Mouse (Mus musculus): Measurements from ENCODE around the gene Pknox1. TPM values are rescaled to one million over a fixed set of nuclear protein-coding genes. Genes with fewer than 3 reads are reported as not detected.

Pknox1 gene
- polyA plus RNA-seq, 1 experiment from 2014 or later: 9.5 TPM

DNA sequence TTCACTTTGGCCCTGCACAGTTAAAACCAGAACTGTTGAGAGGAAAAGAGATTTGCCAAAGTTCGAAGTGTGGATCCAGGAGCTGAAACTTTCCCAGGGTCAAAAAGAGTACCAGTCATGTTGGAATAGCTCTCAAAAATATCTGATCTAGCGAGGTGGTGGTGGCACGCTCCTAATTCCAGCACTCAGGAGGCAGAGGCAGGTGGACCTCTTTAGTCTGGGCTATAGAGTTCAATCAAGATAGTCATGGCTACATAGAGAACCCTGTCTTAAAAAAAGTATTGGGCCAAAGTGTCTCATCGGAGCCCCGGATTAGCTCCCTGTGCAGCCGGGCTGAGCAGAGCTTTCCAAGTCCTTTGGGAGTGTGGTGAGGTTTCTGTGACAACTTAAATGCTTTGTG is 1.7 kb downstream of the Pknox1 start:
- H3K36me3 ChIP-seq (ENCODE audit: control insufficient read depth, insufficient read depth, low read length): no peaks in the 10 kb centered on the region
- no peak for ATAC-seq (ENCODE audit: low FRiP score, low TSS enrichment)
- H3K4me1 ChIP-seq (replicated peaks; ENCODE audit: control insufficient read depth, insufficient read depth): peaks cover 9% of the 10 kb centered on the region
- no peak overlapping the region for H3K27ac ChIP-seq (replicated peaks)
- H3K9ac ChIP-seq (ENCODE audit: low read length): peak overlapping the region; percentile 94; the same call in 1 of the 2 replicates
- H3K4me3 ChIP-seq (ENCODE audit: low read depth, low read length): peak overlapping the region; percentile 72
- no peaks in the 10 kb centered on the region for H3K9me3 ChIP-seq (ENCODE audit: control insufficient read depth, low read length)
- H3K4me2 ChIP-seq (replicated peaks; ENCODE audit: low read depth): peak overlapping the region; percentile 72
- no peaks in the 10 kb centered on the region for H3K27me3 ChIP-seq (ENCODE audit: control insufficient read depth, insufficient read depth, low read length)
- 64% methylated on average over 6 of the region's 6 CpGs for WGBS
- DNase-seq (ENCODE audit: low spot score): no peak
- TF ChIP-seq CTCF (IDR thresholded peaks at IDR 0.05; ENCODE audit: low read depth) (no peak), EP300 (optimal IDR thresholded peaks at IDR 0.05) (no peak)

DNA sequence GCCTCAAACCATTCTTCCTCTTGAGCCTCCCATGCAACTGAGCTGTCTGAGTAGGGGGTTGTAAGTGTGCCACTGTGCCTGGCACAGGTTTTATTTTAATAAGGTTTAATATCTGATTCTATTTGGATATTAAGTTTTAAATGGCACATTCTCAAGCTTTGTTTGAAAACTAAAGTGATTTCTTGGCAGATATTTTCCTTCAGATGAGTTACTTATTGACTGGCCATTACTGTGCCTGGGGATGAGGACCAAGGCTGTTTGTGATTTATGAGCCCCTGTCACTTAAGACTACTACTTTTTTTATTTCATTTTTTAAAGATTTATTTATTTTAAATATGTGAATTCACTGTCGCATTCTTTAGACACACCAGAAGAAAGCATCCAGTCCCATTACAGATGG is 5.2 kb downstream of the Pknox1 start:
- H3K27ac ChIP-seq (replicated peaks): no peak overlapping the region
- ATAC-seq (ENCODE audit: low FRiP score, low TSS enrichment): no peak
- H3K9me3 ChIP-seq (ENCODE audit: control insufficient read depth, low read length): no peaks in the 10 kb centered on the region
- no peak overlapping the region for H3K4me2 ChIP-seq (replicated peaks; ENCODE audit: low read depth)
- TF ChIP-seq EP300 (optimal IDR thresholded peaks at IDR 0.05) (no peak), CTCF (IDR thresholded peaks at IDR 0.05; ENCODE audit: low read depth) (no peak)
- no peak for DNase-seq (ENCODE audit: low spot score)
- H3K9ac ChIP-seq (ENCODE audit: low read length): no peak overlapping the region
- H3K27me3 ChIP-seq (ENCODE audit: control insufficient read depth, insufficient read depth, low read length): no peaks in the 10 kb centered on the region
- 76% methylated on average over 1 of the region's 1 CpGs for WGBS
- no peak overlapping the region for H3K4me3 ChIP-seq (ENCODE audit: low read depth, low read length)
- peaks cover 7% of the 10 kb centered on the region for H3K4me1 ChIP-seq (replicated peaks; ENCODE audit: control insufficient read depth, insufficient read depth)
- no peaks in the 10 kb centered on the region for H3K36me3 ChIP-seq (ENCODE audit: control insufficient read depth, insufficient read depth, low read length)

DNA sequence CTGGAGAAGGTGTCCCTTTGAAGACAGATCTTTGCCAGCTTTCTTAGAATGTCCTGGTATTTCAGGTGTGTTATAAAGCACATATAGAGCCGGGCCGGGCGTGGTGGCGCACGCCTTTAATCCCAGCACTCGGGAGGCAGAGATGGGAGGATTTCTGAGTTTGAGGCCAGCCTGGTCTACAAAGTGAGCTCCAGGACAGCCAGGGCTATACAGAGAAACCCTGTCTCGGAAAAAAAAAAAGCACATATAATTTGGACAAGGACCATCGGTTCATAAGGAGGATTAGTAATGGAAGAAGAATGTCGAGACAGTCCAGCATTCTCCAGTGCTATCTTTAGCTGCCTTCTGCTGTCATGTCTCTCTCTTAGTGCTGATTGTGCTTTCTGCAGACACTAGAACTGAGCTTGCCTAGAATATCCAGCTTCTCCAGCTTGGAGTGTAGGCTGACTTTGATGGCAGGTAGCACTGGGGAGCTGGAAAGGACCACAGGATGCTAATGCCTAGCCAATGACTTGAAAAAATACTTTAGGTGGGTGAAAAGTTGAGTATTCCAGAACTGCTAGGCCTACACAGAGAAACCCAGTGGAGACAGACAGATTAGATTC is 5.9 kb downstream of the Pknox1 start:
- Histone ChIP-seq H3K4me3 (ENCODE audit: low read depth, low read length) (no peak overlapping the region), H3K27me3 (ENCODE audit: control insufficient read depth, insufficient read depth, low read length) (no peaks in the 10 kb centered on the region), H3K36me3 (ENCODE audit: control insufficient read depth, insufficient read depth, low read length) (no peaks in the 10 kb centered on the region), H3K4me2 (replicated peaks; ENCODE audit: low read depth) (no peak overlapping the region; the same call in 1 of the 2 replicates), H3K4me1 (replicated peaks; ENCODE audit: control insufficient read depth, insufficient read depth) (peaks cover 7% of the 10 kb centered on the region), H3K9ac (ENCODE audit: low read length) (no peak overlapping the region), H3K27ac (replicated peaks) (peak overlapping the region; percentile 36; the same call in 1 of the 2 replicates), H3K9me3 (ENCODE audit: control insufficient read depth, low read length) (no peaks in the 10 kb centered on the region)
- WGBS: 67% methylated on average over 9 of the region's 9 CpGs
- ATAC-seq (ENCODE audit: low FRiP score, low TSS enrichment) (peak; percentile 91), DNase-seq (ENCODE audit: low spot score) (peak; percentile 33)
- TF ChIP-seq CTCF (IDR thresholded peaks at IDR 0.05; ENCODE audit: low read depth) (no peak), EP300 (optimal IDR thresholded peaks at IDR 0.05) (no peak)

DNA sequence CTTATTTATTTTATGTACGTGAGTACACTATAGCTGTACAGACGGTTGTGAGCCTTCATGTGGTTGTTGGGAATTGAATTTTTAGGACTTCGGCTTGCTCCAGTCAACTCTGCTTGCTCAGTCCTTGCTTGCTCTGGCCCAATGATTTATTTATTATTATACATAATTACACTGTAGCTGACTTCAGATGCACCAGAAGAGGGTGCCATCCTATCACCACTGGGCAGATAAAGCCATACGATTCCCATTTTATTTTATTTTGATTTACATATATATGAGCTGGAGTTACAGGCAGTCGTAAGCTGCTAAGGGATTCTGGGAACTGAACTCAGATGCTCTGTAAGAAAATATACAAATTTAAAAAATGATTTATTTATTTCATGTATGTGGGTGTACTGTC is 7.2 kb downstream of the Pknox1 start:
- no peak overlapping the region for H3K9ac ChIP-seq (ENCODE audit: low read length)
- DNase-seq (ENCODE audit: low spot score): no peak
- ATAC-seq (ENCODE audit: low FRiP score, low TSS enrichment): no peak

DNA sequence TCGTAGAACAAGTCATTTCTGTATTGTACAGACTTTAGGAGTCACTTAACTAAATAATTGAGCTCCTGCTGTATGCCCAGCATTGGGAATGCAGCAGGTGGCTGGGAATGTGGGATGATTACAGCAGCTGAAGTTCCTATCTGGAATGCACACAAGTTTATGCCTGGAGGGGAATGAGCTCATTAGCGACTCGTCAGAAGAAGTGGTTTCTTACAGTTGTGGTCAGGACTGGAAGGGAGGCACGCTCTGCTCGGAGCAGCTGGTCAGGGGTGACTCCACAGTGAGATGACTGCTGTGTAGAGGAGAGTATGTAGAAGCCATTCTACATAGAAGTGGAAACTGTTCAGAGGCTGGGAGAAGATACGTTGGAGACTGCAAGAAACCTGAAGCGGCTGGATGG is 10.1 kb downstream of the Pknox1 start:
- Histone ChIP-seq H3K9ac (ENCODE audit: low read length) (no peak overlapping the region), H3K4me2 (replicated peaks; ENCODE audit: low read depth) (no peak overlapping the region), H3K9me3 (ENCODE audit: control insufficient read depth, low read length) (no peaks in the 10 kb centered on the region), H3K27ac (replicated peaks) (no peak overlapping the region), H3K4me1 (replicated peaks; ENCODE audit: control insufficient read depth, insufficient read depth) (no peaks in the 10 kb centered on the region), H3K27me3 (ENCODE audit: control insufficient read depth, insufficient read depth, low read length) (no peaks in the 10 kb centered on the region), H3K36me3 (ENCODE audit: control insufficient read depth, insufficient read depth, low read length) (no peaks in the 10 kb centered on the region), H3K4me3 (ENCODE audit: low read depth, low read length) (no peak overlapping the region)
- 75% methylated on average over 7 of the region's 7 CpGs for WGBS
- DNase-seq (ENCODE audit: low spot score): no peak
- TF ChIP-seq EP300 (optimal IDR thresholded peaks at IDR 0.05) (no peak), CTCF (IDR thresholded peaks at IDR 0.05; ENCODE audit: low read depth) (no peak)
- no peak for ATAC-seq (ENCODE audit: low FRiP score, low TSS enrichment)

More for the DNA sequence above, 7.2 kb downstream of the Pknox1 start:
- Histone ChIP-seq H3K4me1 (replicated peaks; ENCODE audit: control insufficient read depth, insufficient read depth) (peaks cover 7% of the 10 kb centered on the region), H3K9me3 (ENCODE audit: control insufficient read depth, low read length) (no peaks in the 10 kb centered on the region), H3K27me3 (ENCODE audit: control insufficient read depth, insufficient read depth, low read length) (no peaks in the 10 kb centered on the region), H3K27ac (replicated peaks) (no peak overlapping the region), H3K4me2 (replicated peaks; ENCODE audit: low read depth) (no peak overlapping the region), H3K36me3 (ENCODE audit: control insufficient read depth, insufficient read depth, low read length) (no peaks in the 10 kb centered on the region), H3K4me3 (ENCODE audit: low read depth, low read length) (no peak overlapping the region)
- WGBS: 80% methylated on average over 5 of the region's 5 CpGs
- TF ChIP-seq EP300 (optimal IDR thresholded peaks at IDR 0.05): no peak
- peak; percentile 38 for TF ChIP-seq CTCF (IDR thresholded peaks at IDR 0.05; ENCODE audit: low read depth)

DNA sequence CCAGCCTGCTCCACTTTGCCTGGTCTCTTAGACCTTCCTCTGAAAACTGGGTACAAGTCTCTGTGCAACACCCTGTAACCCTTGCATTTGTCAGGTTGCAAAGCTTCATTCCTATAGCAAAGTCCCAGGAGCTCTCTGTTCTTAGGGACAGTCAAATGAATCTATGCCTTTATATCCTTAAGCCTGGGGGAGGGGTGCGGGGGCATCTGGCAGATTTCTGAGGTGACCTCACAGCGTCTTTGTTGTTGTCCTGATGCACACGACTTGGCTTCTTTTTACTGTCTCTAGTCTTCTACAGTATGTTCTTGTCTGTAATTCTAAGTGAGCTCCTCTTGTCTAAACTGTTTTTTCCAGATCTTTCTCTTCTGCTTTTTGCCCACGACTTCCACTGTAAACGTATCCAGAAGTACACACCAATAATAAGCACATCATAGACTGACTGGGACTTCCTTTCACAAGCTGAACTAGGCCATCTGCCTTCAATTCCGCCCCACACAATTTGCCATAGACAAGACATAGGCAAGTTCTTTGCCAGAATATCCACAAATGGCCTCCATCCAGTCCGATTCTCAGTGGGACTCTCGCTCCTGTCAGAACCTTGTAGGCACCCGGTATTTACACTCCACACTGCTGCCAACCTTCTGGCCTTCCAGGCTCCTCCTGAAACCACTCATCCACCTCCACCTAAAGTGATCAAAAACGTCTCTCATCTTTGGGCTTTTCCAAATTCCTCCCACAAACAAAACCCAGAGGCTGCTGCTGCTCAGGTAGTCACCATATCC is 12.1 kb downstream of the Pknox1 start:
- H3K4me1 ChIP-seq (replicated peaks; ENCODE audit: control insufficient read depth, insufficient read depth): no peaks in the 10 kb centered on the region
- no peak overlapping the region for H3K9ac ChIP-seq (ENCODE audit: low read length)
- WGBS: 69% methylated on average over 10 of the region's 10 CpGs
- no peaks in the 10 kb centered on the region for H3K36me3 ChIP-seq (ENCODE audit: control insufficient read depth, insufficient read depth, low read length)
- no peak for DNase-seq (ENCODE audit: low spot score)
- no peak for TF ChIP-seq CTCF (IDR thresholded peaks at IDR 0.05; ENCODE audit: low read depth)
- H3K4me3 ChIP-seq (ENCODE audit: low read depth, low read length): no peak overlapping the region
- ATAC-seq (ENCODE audit: low FRiP score, low TSS enrichment): no peak
- no peak overlapping the region for H3K4me2 ChIP-seq (replicated peaks; ENCODE audit: low read depth)
- H3K27me3 ChIP-seq (ENCODE audit: control insufficient read depth, insufficient read depth, low read length): no peaks in the 10 kb centered on the region
- H3K27ac ChIP-seq (replicated peaks): no peak overlapping the region
- H3K9me3 ChIP-seq (ENCODE audit: control insufficient read depth, low read length): no peaks in the 10 kb centered on the region

Measured in stomach, postnatal 0 days (tissue).